Mouse (Mus musculus): ENCODE measurements around the gene Prkce. TPM values are rescaled to one million over a fixed set of nuclear protein-coding genes. Genes with fewer than 3 reads are reported as not detected.

The Prkce gene
- polyA plus RNA-seq, 1 experiment from 2014 or later = 42.6 TPM

DNA sequence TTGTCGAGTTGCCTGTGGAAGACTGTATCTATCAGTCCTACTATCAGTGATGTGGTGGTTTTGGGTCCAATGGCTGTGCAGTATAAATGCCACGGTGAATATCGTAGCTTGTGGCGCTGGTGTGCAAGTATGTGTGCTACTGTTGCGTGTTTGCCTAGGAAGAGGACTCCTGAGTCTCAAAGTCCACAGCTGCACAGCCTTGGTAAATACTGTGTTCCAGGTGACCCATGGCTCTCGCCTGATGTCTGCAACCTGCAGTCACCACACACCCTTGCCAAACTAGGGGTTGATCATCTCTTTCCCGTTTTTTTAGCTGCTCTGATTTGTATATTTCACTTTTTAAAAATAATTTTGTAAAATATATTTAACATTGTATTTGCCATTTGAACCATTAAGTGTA lies 273.5 kb downstream of the Prkce start:
- ATAC-seq (replicated peaks) = no peak
- Histone ChIP-seq H3K36me3 (no peaks in the 10 kb centered on the region), H3K9me3 (no peaks in the 10 kb centered on the region), H3K27me3 (no peaks in the 10 kb centered on the region), H3K4me3 (no peak overlapping the region), H3K4me1 (peaks cover 11% of the 10 kb centered on the region), H3K4me2 (replicated peaks) (no peak overlapping the region), H3K27ac (replicated peaks) (no peak overlapping the region), H3K9ac (replicated peaks) (no peak overlapping the region)
- 96% methylated on average over 7 of the region's 7 CpGs for WGBS

DNA sequence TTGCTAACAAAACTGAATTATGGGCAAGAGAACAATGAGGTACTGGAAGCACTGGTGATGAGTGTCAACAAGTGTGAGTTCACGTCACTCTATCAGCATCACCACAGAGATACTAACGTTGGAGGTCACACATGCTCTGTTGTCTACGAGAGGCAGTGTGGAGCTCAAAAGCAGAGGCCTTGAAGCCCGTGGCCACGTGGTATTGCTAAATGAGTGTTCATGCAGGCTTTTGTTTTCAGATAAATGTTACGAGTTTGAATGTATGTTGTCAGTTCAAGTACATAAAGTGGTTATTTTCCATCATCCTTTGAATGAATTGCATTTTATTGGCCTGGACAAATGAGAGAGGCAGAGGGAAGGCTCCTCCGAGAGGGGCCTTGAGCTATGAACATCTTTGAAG lies 276.3 kb downstream of the Prkce start:
- Histone ChIP-seq H3K27me3 (no peaks in the 10 kb centered on the region), H3K4me1 (peaks cover 11% of the 10 kb centered on the region), H3K4me3 (no peak overlapping the region), H3K36me3 (no peaks in the 10 kb centered on the region), H3K9ac (replicated peaks) (no peak overlapping the region), H3K4me2 (replicated peaks) (no peak overlapping the region), H3K9me3 (no peaks in the 10 kb centered on the region), H3K27ac (replicated peaks) (no peak overlapping the region)
- ATAC-seq (replicated peaks) = no peak
- 67% methylated on average over 7 of the region's 7 CpGs for WGBS

DNA sequence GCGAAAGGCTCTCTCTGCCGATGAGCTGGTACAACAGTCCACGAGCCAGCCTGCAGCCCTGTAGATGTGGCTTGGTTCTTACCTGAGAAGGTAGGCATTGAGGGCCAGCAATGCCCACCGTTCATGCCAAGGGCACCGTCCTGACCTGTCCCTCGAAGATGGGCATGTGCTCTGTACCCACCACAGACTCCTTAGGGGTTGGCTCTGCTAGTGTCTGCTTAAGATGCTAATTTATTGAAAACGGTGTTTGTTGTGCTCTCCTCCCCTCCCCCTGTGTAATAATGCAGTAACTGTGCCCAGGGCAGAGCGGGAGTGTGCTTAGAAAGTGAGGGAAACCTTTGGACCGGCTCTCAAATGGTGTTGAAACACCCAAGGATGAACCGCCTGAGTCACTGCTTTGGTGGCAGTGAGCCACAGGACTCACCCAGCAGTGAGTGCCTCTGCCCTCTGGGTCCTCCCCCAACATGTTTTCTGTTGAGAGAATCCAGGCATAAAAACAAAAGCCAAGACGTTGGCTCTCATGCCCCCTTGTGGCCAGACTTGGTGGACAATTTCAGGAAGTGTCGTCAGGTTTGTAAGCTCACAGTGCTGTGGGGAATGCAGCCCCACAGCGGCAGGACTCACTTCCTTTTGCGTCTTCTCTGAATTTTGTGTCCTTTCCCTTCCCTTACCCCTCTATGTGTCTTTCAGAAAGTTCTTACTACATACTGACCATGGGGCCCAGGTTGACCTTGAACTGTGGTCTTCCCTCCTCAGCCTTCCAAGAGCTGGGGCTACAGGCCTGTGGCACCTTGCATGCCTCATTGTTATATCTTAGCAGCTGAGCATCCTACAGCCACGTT lies 277.2 kb downstream of the Prkce start:
- H3K27me3 ChIP-seq = no peaks in the 10 kb centered on the region
- no peak overlapping the region for H3K4me3 ChIP-seq
- no peaks in the 10 kb centered on the region for H3K36me3 ChIP-seq
- 0 out of 2 replicates have a peak overlapping the region, but pooled peaks have one; percentile 9 for H3K27ac ChIP-seq (replicated peaks)
- WGBS = 32% methylated on average over 15 of the region's 15 CpGs
- H3K9me3 ChIP-seq = no peaks in the 10 kb centered on the region
- peaks cover 11% of the 10 kb centered on the region for H3K4me1 ChIP-seq
- ATAC-seq (replicated peaks) = peak; percentile 91
- peak overlapping the region; percentile 18; the same call in 1 of the 2 replicates for H3K4me2 ChIP-seq (replicated peaks)
- no peak overlapping the region for H3K9ac ChIP-seq (replicated peaks)

DNA sequence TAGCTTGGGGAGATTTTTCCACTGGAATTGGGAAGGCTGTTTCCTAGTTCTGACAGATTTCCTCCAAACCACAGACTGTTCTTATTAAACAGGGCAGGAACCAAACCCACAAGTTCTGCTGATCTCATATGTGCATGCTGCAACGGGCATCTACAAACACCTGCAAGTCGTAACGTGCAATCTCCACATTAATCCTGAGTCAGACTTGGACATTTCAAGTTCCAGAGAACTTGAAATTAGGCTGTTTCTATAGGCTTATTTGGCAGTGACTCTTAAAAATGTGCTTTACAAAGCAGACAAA lies 277.8 kb downstream of the Prkce start:
- ATAC-seq (replicated peaks) = no peak
- Histone ChIP-seq H3K27me3 (no peaks in the 10 kb centered on the region), H3K4me1 (peaks cover 11% of the 10 kb centered on the region), H3K4me3 (no peak overlapping the region), H3K9ac (replicated peaks) (no peak overlapping the region), H3K36me3 (no peaks in the 10 kb centered on the region), H3K4me2 (replicated peaks) (no peak overlapping the region), H3K9me3 (no peaks in the 10 kb centered on the region), H3K27ac (replicated peaks) (0 out of 2 replicates have a peak overlapping the region, but pooled peaks have one; percentile 9)
- 87% methylated on average over 3 of the region's 3 CpGs for WGBS

DNA sequence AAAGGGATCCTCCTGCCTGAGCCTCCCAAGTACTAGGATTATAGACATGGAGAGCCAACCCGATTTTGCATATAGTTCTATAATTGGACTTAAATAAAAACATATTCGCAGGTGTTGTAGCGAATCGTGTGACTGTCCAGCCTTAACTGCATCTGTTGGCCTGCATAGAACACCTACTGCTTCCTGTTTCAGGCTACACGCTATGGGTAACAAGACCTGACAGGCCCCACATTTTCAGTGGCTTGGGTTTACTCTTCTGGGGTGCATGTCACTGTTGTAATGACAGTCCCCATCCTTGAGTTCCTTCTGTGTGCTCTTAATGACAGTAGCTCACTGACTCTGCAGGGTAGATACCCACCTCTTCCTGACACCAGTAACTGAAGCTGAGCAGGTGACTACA lies 278.3 kb downstream of the Prkce start:
- no peaks in the 10 kb centered on the region for H3K36me3 ChIP-seq

DNA sequence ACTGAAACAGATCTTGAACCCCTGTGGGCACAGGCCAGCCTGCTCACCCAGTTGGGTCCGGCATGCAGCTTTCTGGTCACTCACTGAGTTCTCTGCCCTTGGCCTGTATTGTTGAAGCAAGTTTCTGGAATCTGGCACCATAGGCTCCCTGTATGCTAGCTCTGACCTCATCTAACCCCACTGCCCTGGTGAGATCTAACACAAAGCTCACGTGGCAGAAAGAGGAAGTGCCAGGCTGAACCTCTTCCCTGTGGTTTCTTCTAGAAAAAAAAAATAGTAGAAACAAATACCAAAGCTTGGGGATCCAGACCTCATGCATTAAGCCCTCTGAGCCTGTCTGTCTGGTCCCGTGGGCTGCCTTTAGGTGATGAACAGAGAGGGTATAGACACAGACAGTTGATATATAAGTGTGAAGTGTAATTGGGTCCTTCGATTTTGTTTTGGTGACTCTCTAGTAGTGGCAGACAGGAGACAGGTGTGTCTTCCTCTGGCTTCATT lies 279.6 kb downstream of the Prkce start:
- no peaks in the 10 kb centered on the region for H3K9me3 ChIP-seq
- ATAC-seq (replicated peaks) = no peak
- H3K4me3 ChIP-seq = no peak overlapping the region
- no peaks in the 10 kb centered on the region for H3K36me3 ChIP-seq
- H3K4me1 ChIP-seq = peaks cover 11% of the 10 kb centered on the region
- H3K4me2 ChIP-seq (replicated peaks) = no peak overlapping the region
- 87% methylated on average over 4 of the region's 4 CpGs for WGBS
- H3K27ac ChIP-seq (replicated peaks) = no peak overlapping the region
- H3K9ac ChIP-seq (replicated peaks) = no peak overlapping the region
- H3K27me3 ChIP-seq = no peaks in the 10 kb centered on the region

More for the DNA sequence above, 278.3 kb downstream of the Prkce start:
- no peak for ATAC-seq (replicated peaks)
- H3K4me2 ChIP-seq (replicated peaks) = no peak overlapping the region
- H3K4me3 ChIP-seq = no peak overlapping the region
- H3K9me3 ChIP-seq = no peaks in the 10 kb centered on the region
- H3K9ac ChIP-seq (replicated peaks) = no peak overlapping the region
- H3K4me1 ChIP-seq = peaks cover 11% of the 10 kb centered on the region
- no peak overlapping the region for H3K27ac ChIP-seq (replicated peaks)
- no peaks in the 10 kb centered on the region for H3K27me3 ChIP-seq
- WGBS = 91% methylated on average over 5 of the region's 5 CpGs

DNA sequence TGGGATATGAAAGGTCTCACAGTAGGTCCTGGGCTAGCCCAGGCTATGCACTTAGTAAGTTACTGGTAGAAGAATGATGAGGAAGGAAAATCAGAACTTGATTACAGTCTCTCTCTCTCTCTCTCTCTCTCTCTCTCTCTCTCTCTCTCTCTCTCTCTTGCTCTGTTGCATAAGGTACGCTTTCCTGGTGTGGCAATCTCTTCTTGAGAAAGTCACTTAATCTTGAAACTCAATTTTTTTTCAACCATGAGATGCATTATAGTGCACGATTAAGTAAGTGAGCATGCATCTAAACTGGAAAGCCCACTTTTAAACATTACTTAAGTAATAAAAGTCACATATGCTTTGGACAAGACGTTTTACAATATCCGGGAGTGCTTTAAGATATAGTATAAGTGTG lies 285.3 kb downstream of the Prkce start:
- H3K9me3 ChIP-seq = no peaks in the 10 kb centered on the region
- no peak overlapping the region for H3K4me2 ChIP-seq (replicated peaks)
- no peaks in the 10 kb centered on the region for H3K4me1 ChIP-seq
- no peaks in the 10 kb centered on the region for H3K36me3 ChIP-seq
- no peak overlapping the region for H3K4me3 ChIP-seq
- H3K27ac ChIP-seq (replicated peaks) = no peak overlapping the region
- WGBS = 89% methylated on average over 4 of the region's 4 CpGs
- no peak overlapping the region for H3K9ac ChIP-seq (replicated peaks)
- ATAC-seq (replicated peaks) = no peak
- no peaks in the 10 kb centered on the region for H3K27me3 ChIP-seq

DNA sequence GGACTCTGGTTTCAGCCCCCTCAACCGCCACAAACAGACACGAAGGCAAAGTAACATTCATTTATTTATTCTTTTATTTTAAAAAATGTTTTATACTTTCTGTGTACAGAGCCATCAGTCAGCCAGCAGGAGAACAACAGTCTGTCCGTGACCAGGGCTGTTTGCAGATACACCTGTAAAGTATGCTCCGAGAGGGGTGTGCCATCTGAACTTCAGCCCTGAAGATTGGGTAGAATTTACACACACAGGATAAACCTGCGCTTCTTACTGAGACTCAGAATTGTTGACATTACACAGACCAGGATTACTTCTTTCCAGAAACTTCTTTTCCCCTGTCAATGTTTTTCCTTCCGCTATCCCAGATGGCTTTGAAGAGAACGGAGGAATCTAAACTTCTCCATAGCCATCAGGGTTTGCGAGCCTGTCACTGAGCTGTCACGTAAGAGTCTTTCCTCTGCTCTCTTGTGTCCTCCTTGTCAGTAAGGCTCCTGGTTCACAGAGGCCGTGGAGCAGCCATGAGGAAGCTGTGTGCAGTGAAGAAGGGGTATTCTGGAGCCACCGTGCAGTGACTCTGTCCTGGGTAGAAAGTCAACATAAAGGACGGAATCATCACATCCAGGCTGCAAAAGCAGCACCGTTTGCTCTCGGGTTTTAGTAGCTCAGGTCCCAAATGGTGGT lies 286.2 kb downstream of the Prkce start:
- no peak for ATAC-seq (replicated peaks)

DNA sequence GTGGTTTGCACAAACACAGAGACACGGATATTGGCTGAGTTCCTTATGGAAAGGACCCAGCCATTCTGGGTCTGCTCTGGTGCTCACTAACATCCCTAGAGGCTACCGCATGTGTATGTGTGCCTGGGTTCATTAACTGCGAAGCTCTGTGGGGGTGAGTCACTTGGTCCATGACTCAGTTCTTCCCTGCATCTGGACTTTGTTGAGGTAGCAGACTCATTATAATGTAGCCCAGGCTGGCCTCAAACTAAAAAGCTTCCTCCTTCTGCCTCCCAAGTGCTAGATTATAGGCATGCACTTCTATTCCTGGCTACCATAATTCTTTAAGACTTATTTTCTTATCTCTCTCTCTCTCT lies 286.7 kb downstream of the Prkce start:
- no peak overlapping the region for H3K27ac ChIP-seq (replicated peaks)
- 92% methylated on average over 3 of the region's 3 CpGs for WGBS
- no peak overlapping the region for H3K4me2 ChIP-seq (replicated peaks)
- H3K9me3 ChIP-seq = no peaks in the 10 kb centered on the region
- H3K4me1 ChIP-seq = no peaks in the 10 kb centered on the region
- H3K9ac ChIP-seq (replicated peaks) = no peak overlapping the region
- H3K27me3 ChIP-seq = no peaks in the 10 kb centered on the region
- no peaks in the 10 kb centered on the region for H3K36me3 ChIP-seq
- H3K4me3 ChIP-seq = no peak overlapping the region
- ATAC-seq (replicated peaks) = no peak

More for the DNA sequence above, 286.2 kb downstream of the Prkce start:
- no peaks in the 10 kb centered on the region for H3K4me1 ChIP-seq
- WGBS = 90% methylated on average over 14 of the region's 14 CpGs
- H3K9me3 ChIP-seq = no peaks in the 10 kb centered on the region
- no peak overlapping the region for H3K4me3 ChIP-seq
- H3K36me3 ChIP-seq = no peaks in the 10 kb centered on the region
- no peaks in the 10 kb centered on the region for H3K27me3 ChIP-seq
- no peak overlapping the region for H3K27ac ChIP-seq (replicated peaks)
- no peak overlapping the region for H3K9ac ChIP-seq (replicated peaks)
- no peak overlapping the region for H3K4me2 ChIP-seq (replicated peaks)

DNA sequence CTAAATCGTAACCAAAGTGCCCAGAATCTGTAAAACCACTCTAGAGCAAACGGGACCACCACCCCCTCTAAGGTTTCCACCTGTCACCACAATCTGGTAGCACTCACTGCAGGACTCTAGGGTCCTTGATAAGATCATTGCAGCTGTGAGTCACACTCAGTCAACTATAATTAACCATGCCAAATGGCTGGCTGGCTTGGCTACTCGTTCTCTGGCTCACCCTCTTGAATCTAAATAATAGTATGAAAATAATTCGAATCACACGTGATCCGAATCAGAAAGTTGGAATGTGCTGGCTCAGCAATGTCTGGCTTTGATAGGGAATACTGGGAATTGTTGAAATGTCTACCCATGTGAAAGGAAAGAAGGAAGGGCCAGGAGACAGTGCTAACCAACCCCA lies 288.9 kb downstream of the Prkce start:
- H3K27ac ChIP-seq (replicated peaks) = no peak overlapping the region
- no peaks in the 10 kb centered on the region for H3K27me3 ChIP-seq
- H3K4me1 ChIP-seq = peaks cover 15% of the 10 kb centered on the region
- H3K4me2 ChIP-seq (replicated peaks) = no peak overlapping the region
- no peaks in the 10 kb centered on the region for H3K36me3 ChIP-seq
- no peak overlapping the region for H3K9ac ChIP-seq (replicated peaks)
- no peak overlapping the region for H3K4me3 ChIP-seq
- H3K9me3 ChIP-seq = no peaks in the 10 kb centered on the region
- ATAC-seq (replicated peaks) = no peak
- WGBS = 64% methylated on average over 6 of the region's 6 CpGs

DNA sequence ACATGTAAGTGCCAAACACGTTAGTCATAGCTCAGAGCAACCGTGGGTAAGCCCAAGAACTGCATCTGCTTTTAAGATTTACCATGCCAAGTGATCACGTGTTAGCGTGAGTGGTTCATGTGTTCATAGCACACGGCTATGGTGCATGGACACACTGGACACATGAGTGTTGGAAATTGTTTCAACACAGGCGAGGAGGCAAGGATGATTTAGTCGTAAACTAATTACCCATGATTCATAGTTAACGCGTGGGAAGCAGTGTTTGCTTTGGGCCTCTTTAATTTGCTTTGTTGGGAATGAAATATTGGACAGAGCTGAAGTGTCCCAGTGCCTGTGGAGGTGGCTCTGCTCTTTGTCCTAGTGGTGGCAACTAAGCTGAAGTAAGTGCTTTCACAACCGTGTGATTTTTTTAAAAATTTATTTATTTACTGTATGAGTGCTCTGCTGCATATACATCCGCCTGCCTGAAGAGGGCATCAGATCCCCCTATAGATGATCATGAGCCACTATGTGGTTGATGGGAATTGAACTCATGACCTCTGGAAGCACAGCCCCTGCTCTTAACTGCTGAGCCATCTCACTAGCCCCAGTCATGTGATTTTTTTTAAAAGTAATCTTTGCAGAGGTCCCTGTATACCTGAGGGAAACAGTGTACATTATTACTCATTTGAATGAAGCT lies 290.9 kb downstream of the Prkce start:
- H3K9me3 ChIP-seq = no peaks in the 10 kb centered on the region
- H3K4me3 ChIP-seq = no peak overlapping the region
- H3K27ac ChIP-seq (replicated peaks) = no peak overlapping the region
- H3K9ac ChIP-seq (replicated peaks) = no peak overlapping the region
- 80% methylated on average over 11 of the region's 11 CpGs for WGBS
- H3K27me3 ChIP-seq = no peaks in the 10 kb centered on the region
- H3K4me2 ChIP-seq (replicated peaks) = no peak overlapping the region
- H3K36me3 ChIP-seq = no peaks in the 10 kb centered on the region
- peaks cover 15% of the 10 kb centered on the region for H3K4me1 ChIP-seq
- no peak for ATAC-seq (replicated peaks)

Data from forebrain, embryonic 15.5 days (tissue).